Mouse (Mus musculus) adipose tissue, adult 10 weeks (tissue): ENCODE results near the gene Eid2. TPM values are rescaled to one million over a fixed set of nuclear protein-coding genes. Genes with fewer than 3 reads are reported as not detected.

Source experiments
- polyA plus RNA-seq: library from polyadenylated mRNA; stranded (reverse); fragments of 350-450 nt; fragmentation: Illumina TruSeq; extraction: RNeasy Lipid Tissue Mini Kit (QIAGEN cat#74804); gene quantifications from one replicate; pipeline ENCODE4 v1.2.3, GENCODE M21; 2014; ENCODE audit warnings: low read depth, low replicate concordance

Gene Eid2
- 12.9 TPM for polyA plus RNA-seq

DNA sequence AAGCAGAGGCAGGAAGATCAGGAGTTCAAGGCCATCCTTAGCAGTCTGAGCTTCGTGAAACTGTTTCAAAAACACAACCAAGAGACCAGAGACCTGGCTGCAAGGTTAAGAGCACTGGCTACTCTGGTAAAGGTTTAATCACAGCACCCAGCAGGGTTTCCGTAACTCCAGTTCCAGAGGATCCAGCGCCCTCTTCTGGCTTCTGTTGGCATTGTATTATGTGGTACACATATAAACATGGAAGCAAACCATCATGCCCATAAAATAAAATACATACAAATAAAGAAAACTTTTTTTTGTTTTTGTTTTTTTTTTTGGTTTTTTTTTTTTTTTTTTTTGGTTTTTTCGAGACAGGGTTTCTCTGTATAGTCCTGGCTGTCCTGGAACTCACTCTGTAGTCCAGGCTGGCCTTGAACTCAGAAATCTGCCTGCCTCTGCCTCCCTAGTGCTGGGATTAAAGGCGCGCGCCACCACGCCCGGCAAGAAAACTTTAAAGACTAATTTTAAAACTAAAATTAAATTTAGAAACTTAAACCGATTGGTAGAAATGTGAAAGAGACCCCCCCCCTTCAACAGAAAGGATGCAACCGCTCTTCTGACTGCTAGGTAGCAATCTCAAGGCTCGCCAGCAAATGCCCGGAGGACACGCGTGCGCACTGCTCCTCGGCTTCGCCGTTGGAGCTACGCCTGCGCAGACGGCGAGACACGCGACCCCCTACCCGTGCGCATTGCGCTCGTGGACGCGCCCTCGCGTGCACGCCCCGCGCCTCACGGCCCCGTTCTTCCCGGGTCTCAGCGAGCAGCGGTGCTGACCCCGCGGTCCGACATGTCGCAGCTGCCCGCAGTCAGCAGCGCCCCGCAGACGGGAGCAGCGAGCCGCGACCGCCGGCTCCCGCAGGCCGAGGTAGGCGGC, at the start of gene Eid2:
TSS of gene Eid2 (plus strand) at position 753 of the 913 bp plus-strand sequence.

DNA sequence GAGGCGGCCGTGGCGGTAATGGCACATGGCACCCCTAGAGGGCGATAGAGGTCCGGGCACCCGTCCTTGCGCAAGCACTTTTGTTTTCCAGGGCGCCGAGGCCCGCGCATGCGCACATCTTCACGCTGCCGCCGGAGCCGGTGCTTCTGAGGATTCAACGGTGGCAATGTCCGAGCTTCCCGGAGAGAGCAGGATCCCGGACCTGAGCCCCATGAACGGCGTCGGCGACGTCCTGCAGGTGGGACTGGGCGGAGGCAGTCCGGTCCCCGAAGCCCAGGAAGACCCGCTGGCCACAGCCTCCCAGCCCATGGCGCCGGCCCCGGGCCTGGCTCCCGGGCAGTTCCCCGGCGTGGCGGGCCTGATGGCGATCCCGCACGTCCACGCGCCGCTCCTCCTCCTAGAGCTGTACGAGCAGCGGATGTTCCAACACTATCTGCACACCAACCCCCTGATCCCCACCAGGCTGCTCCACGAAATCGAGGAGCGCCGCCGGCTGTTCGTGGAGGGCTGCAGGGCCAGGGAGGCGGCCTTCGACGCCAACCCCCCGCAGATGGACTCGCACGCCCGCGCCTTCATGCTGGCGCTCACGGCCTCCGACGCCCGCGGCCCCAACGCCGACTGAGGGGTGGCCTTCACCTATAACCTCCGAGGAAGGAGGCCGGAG, 10.1 kb downstream of the Eid2 start, which contains the start of gene Eid2b:
TSS of gene Eid2b (plus strand) at position 125 of the 664 bp plus-strand sequence.

DNA sequence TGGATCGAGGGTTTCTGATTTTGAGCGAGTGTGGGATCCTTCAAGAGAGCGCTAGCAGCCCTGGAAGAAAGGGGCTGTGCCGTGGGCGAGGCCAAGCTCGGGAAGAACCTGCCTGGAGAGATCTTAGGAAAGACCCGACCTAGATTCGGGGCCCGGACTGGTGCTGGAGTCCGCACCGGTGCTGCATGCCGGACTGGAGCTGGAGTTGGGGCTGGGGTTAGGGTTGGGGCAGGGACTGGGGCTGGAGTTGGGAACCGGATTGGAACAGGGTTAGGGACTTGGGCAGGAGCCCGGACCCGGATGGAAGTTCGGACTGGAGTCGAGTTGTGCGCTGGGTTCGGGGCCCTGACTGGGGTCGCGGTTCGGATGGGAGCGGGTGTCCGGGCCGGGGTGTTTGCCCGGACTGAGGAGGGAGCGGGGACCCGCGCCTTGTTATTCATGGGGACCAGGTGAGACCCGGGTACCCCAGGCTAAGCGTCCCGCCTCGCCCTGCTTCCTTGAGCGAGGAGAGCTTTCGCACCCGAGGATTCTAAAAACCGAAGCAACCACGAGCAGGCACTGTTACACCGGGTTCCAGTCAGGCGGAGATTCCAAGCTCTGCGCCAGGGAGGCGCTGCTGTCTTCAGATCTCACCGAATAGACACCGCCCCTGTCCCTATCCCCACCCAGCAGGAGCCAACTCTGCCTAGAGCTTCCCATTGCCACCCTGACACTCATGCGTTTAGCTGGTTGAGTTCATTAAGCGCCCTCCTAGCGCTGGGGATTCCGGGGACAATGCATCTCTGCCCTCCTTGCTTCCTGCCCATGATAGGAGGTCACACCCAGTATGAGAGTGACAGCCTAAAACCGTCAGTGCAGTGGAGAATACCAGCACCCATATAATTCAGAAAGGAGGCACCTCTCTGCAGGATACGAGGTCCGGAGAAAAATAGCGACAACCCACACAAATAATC, 23.2 kb downstream of the Eid2 start, which contains the start of gene Selenov:
TSS of gene Selenov (minus strand) at position 549 of the 953 bp plus-strand sequence.

DNA sequence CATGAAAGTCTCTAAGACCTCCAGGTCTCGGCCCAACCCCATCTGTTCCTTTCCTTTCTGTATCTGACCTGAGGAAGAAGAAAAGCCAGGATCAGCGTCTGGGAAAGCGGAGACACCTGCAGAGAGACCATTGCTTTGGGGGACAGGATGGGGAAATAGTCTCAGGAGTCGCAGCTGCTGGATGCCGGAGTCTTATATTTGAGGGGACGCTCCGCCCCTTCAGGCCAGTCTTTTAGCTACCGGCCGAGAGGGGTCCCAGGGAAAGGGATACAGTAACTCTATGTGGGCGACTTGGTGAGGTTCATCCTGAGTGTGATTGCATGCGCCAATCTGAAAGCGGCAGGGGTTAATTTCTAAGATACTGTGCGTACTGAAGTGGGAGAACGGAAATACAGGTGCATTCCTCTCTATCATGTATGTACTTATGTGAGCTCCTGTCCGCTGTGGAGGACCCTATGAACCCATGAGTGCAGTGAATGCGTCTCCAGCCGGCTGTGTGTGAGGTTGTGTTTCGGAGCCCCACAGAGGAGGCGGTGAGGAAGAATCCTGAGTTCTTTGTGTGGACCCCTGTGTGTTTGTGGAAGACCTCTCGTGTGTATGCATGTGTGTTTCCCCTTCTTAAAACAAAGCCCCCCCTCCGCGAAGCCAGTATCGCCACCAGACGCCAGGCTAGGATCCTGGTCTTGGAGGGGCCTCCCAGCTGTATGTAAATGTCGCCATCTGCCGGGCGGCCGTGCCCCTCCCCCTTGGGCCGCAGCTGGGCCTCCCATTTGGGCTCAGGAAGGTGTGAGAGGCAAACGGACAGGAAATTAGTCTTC, 34.1 kb downstream of the Eid2 start, which contains the start of gene Dll3:
TSS of gene Dll3 (minus strand) at position 623 of the 818 bp plus-strand sequence.

DNA sequence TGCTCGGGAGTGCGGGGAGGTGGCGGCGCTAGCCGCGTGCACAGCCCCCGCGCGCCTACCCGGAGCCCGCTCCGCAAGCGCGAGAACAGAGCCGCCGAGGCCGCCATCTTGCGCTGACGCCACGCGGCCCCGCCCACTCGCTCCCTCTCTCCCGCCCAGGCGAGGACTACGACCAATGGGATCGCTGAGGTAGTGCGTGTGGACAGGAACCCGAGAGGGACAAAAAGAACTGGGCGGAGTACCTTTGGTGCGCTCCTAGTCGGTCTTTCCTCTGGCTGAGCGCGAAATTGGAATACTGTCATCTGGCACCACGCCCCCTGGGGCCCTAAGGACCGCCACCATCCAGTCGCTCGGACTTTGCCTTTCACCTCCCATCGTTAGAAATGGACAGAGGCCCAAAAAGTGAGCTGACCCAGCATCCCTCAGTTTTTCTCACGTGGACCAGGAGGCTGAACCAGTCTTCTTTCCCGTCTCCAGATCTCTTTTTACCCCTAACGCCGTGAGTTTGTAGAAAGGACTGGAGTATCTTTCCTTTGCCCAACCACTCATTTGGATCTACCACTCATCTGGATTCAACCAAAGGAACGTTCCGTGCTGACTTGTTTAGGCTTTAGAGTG, 44.4 kb downstream of the Eid2 start, which contains the start of gene Timm50:
TSS of gene Timm50 (minus strand) at position 147 of the 618 bp plus-strand sequence.

Other genes with a start within 250 kb of the Eid2 start
- 101 TPM for gene Psmc4, start 217.8 kb upstream of the Eid2 start, polyA plus RNA-seq
- gene Fcgbp, start 196.6 kb upstream of the Eid2 start, polyA plus RNA-seq, result 0.42 TPM
- gene 9530053A07Rik, start 138.4 kb upstream of the Eid2 start, polyA plus RNA-seq, result 0.06 TPM
- 65.8 TPM for gene Fbl, start 98.2 kb upstream of the Eid2 start, polyA plus RNA-seq
- 21.4 TPM for gene Dyrk1b, start 88.4 kb upstream of the Eid2 start, polyA plus RNA-seq
- gene Eid2b, start 9.9 kb downstream of the Eid2 start, polyA plus RNA-seq, result 7.6 TPM
- 3.1 TPM for gene Selenov, start 23.3 kb downstream of the Eid2 start, polyA plus RNA-seq
- 0.20 TPM for gene Dll3, start 34.4 kb downstream of the Eid2 start, polyA plus RNA-seq
- 43.6 TPM for gene Timm50, start 44.2 kb downstream of the Eid2 start, polyA plus RNA-seq
- 76.7 TPM for gene Supt5, start 70.9 kb downstream of the Eid2 start, polyA plus RNA-seq
- gene Rps16, start 82.8 kb downstream of the Eid2 start, polyA plus RNA-seq, result 1,121 TPM
- 23.5 TPM for gene Plekhg2, start 104.7 kb downstream of the Eid2 start, polyA plus RNA-seq
- 66.5 TPM for gene Zfp36, start 112.4 kb downstream of the Eid2 start, polyA plus RNA-seq
- gene Med29, start 124.8 kb downstream of the Eid2 start, polyA plus RNA-seq, result 22.5 TPM
- 104 TPM for gene Paf1, start 125.1 kb downstream of the Eid2 start, polyA plus RNA-seq
- 22.6 TPM for gene Gmfg, start 169.6 kb downstream of the Eid2 start, polyA plus RNA-seq
- gene Lrfn1, start 184.1 kb downstream of the Eid2 start, polyA plus RNA-seq, result 3.8 TPM
- gene Ifnl2, start 242.6 kb downstream of the Eid2 start, polyA plus RNA-seq, result not detected